7 mouse cellular contexts compared by ENCODE assay signal in genomic region chr8:109961693-109962367, GRCm38 (mm10). TPM values are rescaled to one million over a fixed set of nuclear protein-coding genes. Genes with fewer than 3 reads are reported as not detected.
DNase-seq lines count a peak whose midpoint lies in the region; ATAC-seq and TF ChIP-seq lines count a peak whose summit lies in the region.

TSS of gene Marveld3 (minus strand) at chr8:109962203.

- no peaks in the 10 kb centered on the region for H3K36me3 ChIP-seq in ES-E14 (ENCODE audit: control insufficient read depth, insufficient read depth, low read length, poor library complexity, severe bottlenecking)
- H3K36me3 ChIP-seq in embryonic facial prominence, embryonic 14.5 days (ENCODE audit: control insufficient read depth, insufficient read depth, low read length) = no peaks in the 10 kb centered on the region
- no peaks in the 10 kb centered on the region for H3K36me3 ChIP-seq in hindbrain, postnatal 0 days (ENCODE audit: insufficient read depth, low read length)
- no peaks in the 10 kb centered on the region for H3K36me3 ChIP-seq in liver, embryonic 13.5 days
- H3K36me3 ChIP-seq in neural tube, embryonic 12.5 days = no peaks in the 10 kb centered on the region

- peak within 1 kb of the TSS; percentile 66 for H3K4me2 ChIP-seq in embryonic facial prominence, embryonic 14.5 days (ENCODE audit: low read depth, low read length)
- peak within 1 kb of the TSS; percentile 58 for H3K4me2 ChIP-seq in hindbrain, postnatal 0 days (ENCODE audit: low read depth, low read length)
- peak within 1 kb of the TSS; percentile 66 for H3K4me2 ChIP-seq in liver, embryonic 13.5 days
- peak within 1 kb of the TSS; percentile 66 for H3K4me2 ChIP-seq in neural tube, embryonic 12.5 days (replicated peaks)

- H3K9ac ChIP-seq in ES-E14 (ENCODE audit: insufficient read depth, low read depth, low read length, poor library complexity, severe bottlenecking) = peak within 1 kb of the TSS; percentile 66
- peak within 1 kb of the TSS; percentile 52 for H3K9ac ChIP-seq in embryonic facial prominence, embryonic 14.5 days (ENCODE audit: low read depth, low read length)
- H3K9ac ChIP-seq in hindbrain, postnatal 0 days (replicated peaks; ENCODE audit: low read length) = 0 out of 2 replicates have a peak within 1 kb of the TSS, but pooled peaks have one; percentile 3
- H3K9ac ChIP-seq in liver, embryonic 13.5 days = no peak within 1 kb of the TSS
- peak within 1 kb of the TSS; percentile 33; the same call in 1 of the 2 replicates for H3K9ac ChIP-seq in neural tube, embryonic 12.5 days

- H3K9me3 ChIP-seq in ES-E14 (ENCODE audit: control insufficient read depth, insufficient read depth, low read depth, low read length) = no peaks in the 10 kb centered on the region
- H3K9me3 ChIP-seq in embryonic facial prominence, embryonic 14.5 days (ENCODE audit: control insufficient read depth, low read length) = no peaks in the 10 kb centered on the region
- H3K9me3 ChIP-seq in hindbrain, postnatal 0 days (ENCODE audit: low read length) = no peaks in the 10 kb centered on the region
- H3K9me3 ChIP-seq in liver, embryonic 13.5 days (replicated peaks) = no peaks in the 10 kb centered on the region
- no peaks in the 10 kb centered on the region for H3K9me3 ChIP-seq in neural tube, embryonic 12.5 days

- in situ Hi-C loops in ES-E14 (cut with MboI; ENCODE audit: low sequenced_read_pairs in 2 of 2, unreplicated experiment in 2 of 2) = no loop called here

- no peak within 1 kb of the TSS for H3K27ac ChIP-seq in ES-E14 (ENCODE audit: insufficient read depth, low read depth, low read length, poor library complexity, severe bottlenecking)
- no peak within 1 kb of the TSS for H3K27ac ChIP-seq in embryonic facial prominence, embryonic 14.5 days (replicated peaks; ENCODE audit: low read depth, low read length)
- H3K27ac ChIP-seq in hindbrain, postnatal 0 days = no peak within 1 kb of the TSS
- H3K27ac ChIP-seq in liver, embryonic 13.5 days = no peak within 1 kb of the TSS
- no peak within 1 kb of the TSS for H3K27ac ChIP-seq in neural tube, embryonic 12.5 days

- ATAC-seq in embryonic facial prominence, embryonic 14.5 days (ENCODE audit: low read depth) = peak; percentile 45
- ATAC-seq in hindbrain, postnatal 0 days = peak; percentile 86
- no peak for ATAC-seq in liver, embryonic 13.5 days (ENCODE audit: low read depth)
- peak; percentile 26; the same call in 1 of the 2 replicates for ATAC-seq in neural tube, embryonic 12.5 days (ENCODE audit: low FRiP score, low read depth)

- peak within 1 kb of the TSS; percentile 64 to 70 for H3K4me3 ChIP-seq in ES-E14 (ENCODE audit: insufficient read depth in 1 of 2, low read depth in 1 of 2, low read length in 2 of 2, poor library complexity in 1 of 2, severe bottlenecking in 1 of 2)
- peak within 1 kb of the TSS; percentile 43 for H3K4me3 ChIP-seq in embryonic facial prominence, embryonic 14.5 days (ENCODE audit: low read depth, low read length)
- H3K4me3 ChIP-seq in hindbrain, postnatal 0 days (ENCODE audit: low read length) = peak within 1 kb of the TSS; percentile 38
- H3K4me3 ChIP-seq in liver, embryonic 13.5 days (replicated peaks) = peak within 1 kb of the TSS; percentile 48
- H3K4me3 ChIP-seq in neural tube, embryonic 12.5 days = peak within 1 kb of the TSS; percentile 34

- WGBS in embryonic facial prominence, embryonic 14.5 days = 3% methylated on average over 57 of the region's 64 CpGs
- 2% methylated on average over 64 of the region's 64 CpGs for WGBS in hindbrain, postnatal 0 days
- 3% methylated on average over 64 of the region's 64 CpGs for WGBS in liver, embryonic 13.5 days (ENCODE audit: insufficient replicate concordance)
- WGBS in neural tube, embryonic 12.5 days = 2% methylated on average over 64 of the region's 64 CpGs

- H3K27me3 ChIP-seq in embryonic facial prominence, embryonic 14.5 days (replicated peaks; ENCODE audit: control insufficient read depth, insufficient read depth, low read length) = peaks cover 33% of the 10 kb centered on the region
- 0 out of 2 replicates have a peak, but pooled peaks cover 10% of the 10 kb centered on the region for H3K27me3 ChIP-seq in hindbrain, postnatal 0 days (ENCODE audit: insufficient read depth, low read length)
- H3K27me3 ChIP-seq in liver, embryonic 13.5 days = peaks cover 47% of the 10 kb centered on the region
- peaks cover 27% of the 10 kb centered on the region for H3K27me3 ChIP-seq in neural tube, embryonic 12.5 days (replicated peaks)

- DNase-seq in B cell, adult 2 months = peak; percentile 68 to 74
- DNase-seq in ES-E14 (ENCODE audit: low read depth, low spot score) = peak; percentile 75
- DNase-seq in embryonic facial prominence, embryonic 14.5 days (ENCODE audit: low spot score) = peak; percentile 45
- peak; percentile 77 for DNase-seq in hindbrain, postnatal 0 days (ENCODE audit: low spot score)
- DNase-seq in liver, embryonic 13.5 days = no peak
- peak; percentile 67 for DNase-seq in urinary bladder, postnatal 25 days (ENCODE audit: low spot score)

- peak; percentile 88 for TF ChIP-seq CTCF in hindbrain, postnatal 0 days (IDR thresholded peaks at IDR 0.05; ENCODE audit: low read depth)

- H3K4me1 ChIP-seq in ES-E14 (ENCODE audit: control insufficient read depth in 2 of 2, insufficient read depth in 2 of 2, low read length in 2 of 2, poor library complexity in 1 of 2) = peaks cover 2 to 9% of the 10 kb centered on the region in 2 experiments; a peak in 3 of 4 replicates
- H3K4me1 ChIP-seq in embryonic facial prominence, embryonic 14.5 days (ENCODE audit: control insufficient read depth, insufficient read depth, low read length) = peaks cover 16% of the 10 kb centered on the region; the same call in 1 of the 2 replicates
- H3K4me1 ChIP-seq in hindbrain, postnatal 0 days (ENCODE audit: insufficient read depth, low read length) = no peaks in the 10 kb centered on the region; the same call in 1 of the 2 replicates
- peaks cover 18% of the 10 kb centered on the region for H3K4me1 ChIP-seq in liver, embryonic 13.5 days (replicated peaks)
- H3K4me1 ChIP-seq in neural tube, embryonic 12.5 days = peaks cover 13% of the 10 kb centered on the region

TF ChIP-seq in ES-E14, 5 proteins besides CTCF, POLR2A, EP300 and RAD21:
- TF ChIP-seq ZNF384 (IDR thresholded peaks at IDR 0.05; ENCODE audit: low read depth, low read length) (no peak), HCFC1 (IDR thresholded peaks at IDR 0.05; ENCODE audit: borderline replicate concordance, insufficient read depth, low read length) (no peak), MAFK (IDR thresholded peaks at IDR 0.05; ENCODE audit: insufficient read depth, low read depth, low read length) (no peak)

RNA-seq across cellular contexts. Expression of gene Marveld3, which starts in this region (rescaled TPM):
- total RNA-seq in ES-E14 (2012; rRNA removed) = 2.0 and 3.9 TPM in 2 replicates
- 1.8 and 2.1 TPM in 2 replicates for polyA plus RNA-seq in embryonic facial prominence, embryonic 14.5 days (2014; fragmentation: Nextera tagmentation; extraction: Ambion mirVana)
- total RNA-seq in hindbrain, postnatal 0 days (2014; rRNA removed) = 0.42 and 1.2 TPM in 2 replicates
- 1.3 and 1.4 TPM in 2 replicates for polyA plus RNA-seq in hindbrain, postnatal 0 days (2015; fragmentation: Nextera tagmentation; extraction: Ambion mirVana)
- 0.14 TPM in 1 of 2 replicates, not detected in the other for polyA plus RNA-seq in liver, embryonic 13.5 days (2015; fragmentation: Nextera tagmentation; extraction: Ambion mirVana)
- polyA plus RNA-seq in neural tube, embryonic 12.5 days (2016; fragmentation: Nextera tagmentation; extraction: Ambion mirVana) = 0.43 and 0.61 TPM in 2 replicates

Comparison
In these comparisons a context has a peak if more than half of its experiments do, and no peak if none do; other contexts are left out.
1. Peak in ATAC-seq, H3K4me3 ChIP-seq, H3K9ac ChIP-seq and H3K4me2 ChIP-seq in neural tube, embryonic 12.5 days; RNA of the gene not detected or under 1 TPM.